Mouse (Mus musculus): Measurements from ENCODE around the gene Lsr.
A peak's percentile ranks its signal among the peaks of the same experiment; 100 is the strongest.
"Not testable (repeated sequence)": the region's sequence is repeated elsewhere in the genome, so short reads cannot be mapped to it uniquely, and the experiment has no call there.

Lsr gene

DNA sequence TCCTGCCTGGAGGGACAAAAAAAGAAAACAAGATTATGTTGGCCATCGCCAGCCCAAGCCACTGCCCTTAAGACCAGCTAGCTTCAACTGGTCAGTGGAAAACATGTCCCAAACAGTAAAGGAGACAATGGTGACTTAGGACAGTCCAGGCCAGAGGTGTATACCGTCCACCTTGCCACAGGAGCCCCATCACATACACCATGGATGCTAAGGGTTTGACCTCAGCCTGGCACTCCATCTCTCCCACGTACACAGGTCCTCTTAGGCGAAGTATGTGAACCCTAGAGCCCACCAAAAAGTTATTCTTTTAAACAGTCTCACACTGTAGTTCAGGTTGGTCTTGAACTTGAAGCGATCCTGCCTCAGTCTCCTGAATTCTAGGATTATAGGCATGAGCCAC, 10.4 kb downstream of the Lsr start:
- no peak for DNase-seq (ENCODE audit: low spot score in 2 of 2)

DNA sequence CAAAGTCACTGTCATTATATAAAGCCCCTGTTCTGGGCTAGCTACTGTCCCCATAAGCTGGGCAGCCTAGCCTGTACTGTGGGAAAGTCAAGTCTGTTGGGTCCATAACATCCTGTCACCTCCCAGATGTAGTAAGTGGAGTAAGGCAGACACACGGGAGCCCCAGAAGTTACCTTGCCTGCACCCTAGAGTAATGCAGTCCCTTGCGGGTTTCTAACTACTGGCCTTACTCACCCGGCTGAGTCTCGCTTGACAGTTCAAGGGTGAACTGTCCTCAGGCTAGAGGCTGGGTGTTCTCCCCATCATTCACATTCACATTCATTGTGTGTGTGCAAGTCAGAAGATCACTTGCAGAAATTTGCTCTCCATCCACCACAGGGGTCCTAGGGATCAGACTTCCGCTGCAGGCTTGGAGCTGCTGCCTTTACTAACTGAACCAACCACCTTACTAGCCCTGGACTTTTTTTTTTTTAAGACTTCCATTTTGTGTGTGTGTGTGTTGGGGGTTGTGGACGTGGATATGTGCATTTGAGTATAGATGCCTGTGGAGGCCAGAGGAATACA, 13.4 kb downstream of the Lsr start:
- DNase-seq (ENCODE audit: low spot score in 2 of 2): no peak

- DNase-seq (ENCODE audit: low spot score in 2 of 2): no peak
Observed at GRCm38 (mm10) chr7:30958866-30959487, 14.3 kb downstream of the Lsr start.

GRCm38 (mm10) chr7:30958109-30958865, 15.0 kb downstream of the Lsr start:
- DNase-seq (ENCODE audit: low spot score in 2 of 2): no peak

- DNase-seq (ENCODE audit: low spot score in 2 of 2): peak; percentile 91 to 97
Observed at GRCm38 (mm10) chr7:30957367-30957783, 15.9 kb downstream of the Lsr start.

- peak; percentile 77 to 87 for DNase-seq (ENCODE audit: low spot score in 2 of 2)
Observed at GRCm38 (mm10) chr7:30956756-30957366, 16.4 kb downstream of the Lsr start, which contains the start of gene Usf2. Gene Usf2, minus strand, starts transcription at chr7:30956803.

DNA sequence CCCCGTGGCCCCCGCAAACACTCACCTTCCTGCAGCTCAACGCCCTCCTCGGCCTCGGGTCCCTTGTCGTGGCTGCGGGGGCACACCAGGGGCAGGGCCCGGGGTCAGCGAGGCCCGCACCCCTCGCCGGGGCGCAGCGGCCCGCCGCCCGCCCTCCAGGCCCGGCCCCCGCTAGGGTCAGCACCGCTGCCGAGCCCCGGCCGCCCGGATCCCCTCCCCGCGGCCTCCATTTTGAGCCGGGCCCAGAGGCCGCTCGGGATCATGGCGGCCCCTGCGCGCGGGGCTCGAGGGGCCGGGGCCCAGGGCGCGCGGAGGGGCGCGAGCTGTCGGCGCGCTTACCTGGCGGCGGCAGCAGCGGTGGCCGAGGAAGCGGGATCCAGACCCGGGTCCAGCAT, 16.9 kb downstream of the Lsr start:
- peak in 1 of 2 experiments; percentile 50 for DNase-seq (ENCODE audit: low spot score in 2 of 2)

DNA sequence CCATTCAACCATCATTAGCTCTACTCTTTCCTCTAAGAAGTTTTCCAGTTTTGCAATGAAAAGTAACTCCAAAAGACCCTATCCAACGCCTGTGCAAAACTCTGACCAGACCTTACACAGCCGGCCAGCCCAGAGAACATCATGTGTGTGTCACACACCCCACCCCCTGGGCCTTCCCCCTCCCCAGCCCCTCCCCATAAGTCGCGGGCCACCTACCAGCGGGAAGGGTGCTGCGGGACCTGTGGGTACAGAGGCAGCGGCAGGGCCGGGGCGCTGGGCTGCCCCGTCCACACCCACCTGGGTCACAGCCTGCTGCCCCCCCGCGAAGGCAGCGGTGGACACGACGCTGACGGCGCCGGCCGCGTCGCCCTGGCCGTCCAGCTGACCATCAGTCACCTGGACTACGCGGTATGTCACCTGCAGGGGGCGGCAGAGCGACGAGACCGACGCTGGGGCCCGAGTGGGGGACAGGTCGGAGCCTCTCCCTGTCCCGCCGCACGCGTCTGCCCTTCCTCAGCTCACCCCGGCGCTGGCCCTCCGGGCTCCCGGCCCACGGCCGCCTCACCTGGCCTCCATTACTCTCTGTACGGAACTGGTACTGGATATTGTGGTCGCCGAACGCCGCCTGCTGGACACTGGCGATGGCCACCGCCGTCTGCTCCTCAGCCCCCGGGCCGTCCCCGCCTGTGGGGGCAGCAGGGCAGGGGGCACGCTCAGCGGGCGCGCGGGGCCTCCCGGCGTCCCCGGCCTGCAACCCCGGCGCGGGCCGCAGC, 17.5 kb downstream of the Lsr start:
- peak; percentile 89 to 97 for DNase-seq (ENCODE audit: low spot score in 2 of 2)

DNA sequence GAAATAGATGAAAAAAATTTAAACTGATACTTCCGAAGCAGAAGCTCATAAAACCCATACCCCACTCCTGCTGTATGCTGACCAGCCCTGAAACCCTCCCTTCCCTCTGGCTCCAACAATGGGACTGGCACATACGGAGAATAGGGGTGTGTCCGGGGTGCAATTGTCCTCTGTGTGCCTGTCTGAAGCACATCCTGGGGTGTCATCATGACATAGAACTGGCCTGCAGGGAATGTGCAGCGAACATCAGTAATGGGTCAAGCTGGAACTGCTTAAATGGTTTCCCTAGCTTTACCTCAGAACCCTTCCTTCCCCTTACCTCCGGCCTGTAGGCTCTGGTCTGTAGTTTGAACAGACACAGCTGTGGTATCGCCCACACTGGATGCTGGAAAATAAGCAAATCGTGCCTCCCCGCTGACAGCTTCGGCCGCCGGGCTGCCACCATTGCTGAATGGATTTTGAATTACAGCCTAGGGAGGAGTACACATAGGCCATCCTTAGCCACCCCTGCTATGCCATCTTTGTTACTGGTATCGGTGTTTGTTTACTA, 18.2 kb downstream of the Lsr start:
- DNase-seq (ENCODE audit: low spot score in 2 of 2): no peak

GRCm38 (mm10) chr7:30954036-30954435, 19.2 kb downstream of the Lsr start:
- DNase-seq (ENCODE audit: low spot score in 2 of 2): no peak

GRCm38 (mm10) chr7:30953459-30953858, 19.8 kb downstream of the Lsr start:
- DNase-seq (ENCODE audit: low spot score in 2 of 2): no peak

GRCm38 (mm10) chr7:30952441-30953265, 20.6 kb downstream of the Lsr start:
- DNase-seq (ENCODE audit: low spot score in 2 of 2): no peak

DNA sequence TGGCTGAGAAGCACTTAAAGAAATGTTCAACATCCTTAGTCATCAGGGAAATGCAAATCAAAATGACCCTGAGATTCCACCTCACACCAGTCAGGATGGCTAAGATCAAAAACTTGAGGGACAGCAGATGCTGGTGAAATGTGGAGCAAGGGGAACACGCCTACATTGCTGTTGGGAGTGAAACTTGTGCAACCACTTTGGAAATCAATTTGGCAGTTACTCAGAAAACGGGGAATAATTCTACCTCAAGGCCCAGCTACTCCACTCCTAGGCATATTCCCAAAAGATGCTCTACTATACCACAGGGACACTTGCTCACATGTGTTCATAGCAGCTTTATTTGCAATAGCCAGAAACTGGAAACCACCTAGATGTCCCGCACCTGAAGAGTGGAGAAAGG, 23.4 kb downstream of the Lsr start:
- DNase-seq (ENCODE audit: low spot score in 2 of 2): not testable (repeated sequence)

DNA sequence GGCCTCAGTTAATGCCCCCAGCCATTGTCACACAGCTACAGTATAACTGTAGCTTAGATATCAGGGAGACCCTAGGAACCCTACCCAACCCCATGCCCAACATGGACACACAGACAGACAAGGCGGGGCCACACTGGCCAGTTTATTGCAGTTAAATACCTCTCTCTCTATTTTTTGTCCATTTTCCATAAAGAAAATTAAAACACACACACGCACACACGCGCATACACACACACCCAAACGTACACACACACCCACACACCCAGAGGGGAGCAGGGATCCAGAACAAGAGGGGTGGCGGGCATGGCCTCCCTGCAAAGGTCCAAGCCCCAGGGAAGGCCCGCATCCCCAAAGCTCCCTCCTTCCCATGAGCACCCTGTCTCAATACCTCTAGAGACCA, 27.4 kb downstream of the Lsr start:
- DNase-seq (ENCODE audit: low spot score in 2 of 2): no peak

DNA sequence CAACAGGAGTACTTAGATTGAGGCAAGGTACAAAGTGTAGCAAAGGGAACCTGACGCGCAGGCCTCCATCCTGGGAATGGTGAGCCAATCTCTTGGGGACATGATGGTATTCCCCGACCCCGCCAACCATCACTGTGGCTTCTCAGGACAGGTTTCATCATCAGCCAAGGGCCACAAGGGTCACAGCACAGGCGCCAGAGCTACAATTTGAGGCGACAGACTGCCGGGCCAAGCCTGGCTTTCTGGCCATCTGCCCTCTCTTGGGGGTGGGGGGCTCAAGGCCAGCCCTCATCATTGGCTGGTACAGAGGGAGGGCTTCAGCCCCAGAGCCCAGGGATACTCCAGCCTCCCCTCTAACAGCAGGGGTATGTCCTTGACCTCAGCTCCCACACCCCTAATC, 27.8 kb downstream of the Lsr start:
- DNase-seq (ENCODE audit: low spot score in 2 of 2): not testable (repeated sequence)

- not testable (repeated sequence) for DNase-seq (ENCODE audit: low spot score in 2 of 2)
Observed at GRCm38 (mm10) chr7:30944706-30945105, 28.6 kb downstream of the Lsr start.

GRCm38 (mm10) chr7:30943909-30944635, 29.2 kb downstream of the Lsr start, which contains the start of gene Hamp:
Gene Hamp, minus strand, starts transcription at chr7:30944032.
- DNase-seq (ENCODE audit: low spot score in 2 of 2): no peak

DNA sequence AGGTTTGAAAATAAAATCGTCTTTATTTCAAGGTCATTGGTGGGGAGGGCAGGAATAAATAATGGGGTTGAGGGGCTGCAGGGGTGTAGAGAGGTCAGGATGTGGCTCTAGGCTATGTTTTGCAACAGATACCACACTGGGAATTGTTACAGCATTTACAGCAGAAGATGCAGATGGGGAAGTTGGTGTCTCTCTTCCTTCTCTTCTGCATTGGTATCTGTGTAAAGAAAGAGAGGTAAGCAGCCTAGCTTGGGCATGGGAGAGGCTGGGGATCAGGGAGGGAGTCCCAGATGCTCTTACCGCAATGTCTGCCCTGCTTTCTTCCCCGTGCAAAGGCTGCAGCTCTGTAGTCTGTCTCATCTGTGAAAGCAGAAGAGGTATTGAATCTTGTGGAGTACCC, 30.9 kb downstream of the Lsr start:
- DNase-seq (ENCODE audit: low spot score in 2 of 2): not testable (repeated sequence)

GRCm38 (mm10) chr7:30940070-30940469, 33.2 kb downstream of the Lsr start:
- not testable (repeated sequence) for DNase-seq (ENCODE audit: low spot score in 2 of 2)

Measured in spleen, postnatal 4 days (tissue).